Mouse (Mus musculus): ENCODE measurements around the gene Fetub. TPM values are rescaled to one million over a fixed set of nuclear protein-coding genes. Genes with fewer than 3 reads are reported as not detected.

Fetub gene
- polyA plus RNA-seq, 1 experiment from 2014 or later: not detected

Other genes with a start within 250 kb of the Fetub start
- not detected in 2 replicates for gene Crygs, start 106.8 kb upstream of the Fetub start, polyA plus RNA-seq (2015; fragmentation: Nextera tagmentation; extraction: Ambion mirVana)
- 26.7 and 27.4 TPM in 2 replicates for gene Tbccd1, start 60.7 kb upstream of the Fetub start, polyA plus RNA-seq (2015; fragmentation: Nextera tagmentation; extraction: Ambion mirVana)
- gene Dnajb11, start 60.5 kb upstream of the Fetub start, polyA plus RNA-seq (2015; fragmentation: Nextera tagmentation; extraction: Ambion mirVana): 93.0 and 101 TPM in 2 replicates
- gene Ahsg, start 27.1 kb upstream of the Fetub start, polyA plus RNA-seq (2015; fragmentation: Nextera tagmentation; extraction: Ambion mirVana): 8.9 and 74.9 TPM in 2 replicates
- 0.16 TPM in 1 of 2 replicates, not detected in the other for gene Hrg, start 32.7 kb downstream of the Fetub start, polyA plus RNA-seq (2015; fragmentation: Nextera tagmentation; extraction: Ambion mirVana)
- 2.4 TPM in 1 of 2 replicates, not detected in the other for gene Kng2, start 111.1 kb downstream of the Fetub start, polyA plus RNA-seq (2015; fragmentation: Nextera tagmentation; extraction: Ambion mirVana)
- gene Kng1, start 139.5 kb downstream of the Fetub start, polyA plus RNA-seq (2015; fragmentation: Nextera tagmentation; extraction: Ambion mirVana): 1.2 and 13.7 TPM in 2 replicates
- gene Eif4a2, start 189.1 kb downstream of the Fetub start, polyA plus RNA-seq (2015; fragmentation: Nextera tagmentation; extraction: Ambion mirVana): 203 and 205 TPM in 2 replicates
- 108 and 123 TPM in 2 replicates for gene Rfc4, start 209.4 kb downstream of the Fetub start, polyA plus RNA-seq (2015; fragmentation: Nextera tagmentation; extraction: Ambion mirVana)
- gene Adipoq, start 228.2 kb downstream of the Fetub start, polyA plus RNA-seq (2015; fragmentation: Nextera tagmentation; extraction: Ambion mirVana): 0.73 TPM in 1 of 2 replicates, not detected in the other

Measured in lung, embryonic 16.5 days (tissue).